Mouse (Mus musculus): ENCODE results near the gene Asb9. TPM values are rescaled to one million over a fixed set of nuclear protein-coding genes. Genes with fewer than 3 reads are reported as not detected.

Gene Asb9
- total RNA-seq (2023) = not detected

DNA sequence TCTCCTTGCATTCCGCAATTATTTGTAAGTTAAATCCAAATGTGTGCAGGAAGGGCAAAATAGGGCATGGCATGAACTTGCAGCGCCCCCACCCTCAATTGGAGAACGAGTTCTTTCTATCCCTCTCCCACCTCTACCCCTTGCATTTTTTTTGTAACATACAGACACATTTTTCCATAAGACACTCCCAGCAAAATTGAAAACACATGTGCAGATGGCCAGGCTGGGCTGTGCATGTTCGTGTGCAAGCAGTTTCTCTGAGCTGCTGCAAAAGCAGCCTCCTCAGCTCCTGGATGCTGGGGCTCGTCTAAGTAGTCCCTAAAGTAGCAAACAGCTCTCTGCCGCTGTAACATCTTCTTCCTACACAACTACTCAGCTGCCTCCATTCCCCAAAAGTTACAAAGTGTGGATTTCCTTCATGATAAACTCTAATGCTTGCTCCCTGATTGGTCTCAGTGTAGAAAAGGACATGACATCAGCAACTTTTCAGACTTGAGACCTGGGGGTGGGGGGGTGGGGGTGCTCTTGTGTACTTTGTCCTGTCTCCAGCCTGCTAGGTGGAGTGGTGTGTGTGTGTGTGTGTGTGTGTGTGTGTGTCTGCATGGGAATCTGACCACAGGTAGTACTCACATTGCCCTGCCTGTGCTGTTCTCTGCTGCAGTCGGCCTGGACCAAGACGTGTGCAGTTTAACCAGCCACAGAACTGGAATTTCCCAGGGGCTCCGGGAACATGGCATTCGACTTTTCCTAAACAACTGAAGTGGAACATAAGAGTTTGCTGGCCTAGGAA lies at the start of gene Asb9:
Gene Asb9, plus strand, starts transcription at position 619 of the 790 bp plus-strand sequence.

Other genes starting within 250 kb of the Asb9 start
- not detected for gene Bmx, start 248.1 kb upstream of the Asb9 start, total RNA-seq (2023)
- gene Pir, start 237.0 kb upstream of the Asb9 start, total RNA-seq (2023) = not detected
- gene Vegfd, start 132.9 kb upstream of the Asb9 start, total RNA-seq (2023) = not detected
- 10 to 100 TPM; 20.9 to 22.0 TPM for gene Piga, start 86.5 kb upstream of the Asb9 start, total RNA-seq (2023)
- gene Asb11, start 69.3 kb upstream of the Asb9 start, total RNA-seq (2023) = under 1 TPM; 0.52 to 0.89 TPM

Data from T-cell, adult 66 days (primary cell).